Mouse (Mus musculus): ENCODE data around the gene Rnf5.

- TF ChIP-seq CTCF (IDR thresholded peaks at IDR 0.05; ENCODE audit: borderline replicate concordance, extremely low read depth, insufficient read depth, insufficient read length) = no peak
- no peak for TF ChIP-seq POLR2A (IDR thresholded peaks at IDR 0.05; ENCODE audit: borderline replicate concordance, extremely low read depth, insufficient read depth, insufficient read length, poor library complexity, severe bottlenecking)
These were observed 43.1 kb downstream of the Rnf5 start for GRCm38 (mm10) chr17:34560438-34560837.

All from brain, embryonic 14.5 days (tissue).